Mouse (Mus musculus) limb, embryonic 14.5 days (tissue): ENCODE results near the gene Sec11a. TPM values are rescaled to one million over a fixed set of nuclear protein-coding genes. Genes with fewer than 3 reads are reported as not detected.
"Not testable (repeated sequence)": the region's sequence is repeated elsewhere in the genome, so short reads cannot be mapped to it uniquely, and the experiment has no call there.

Experiments
- ATAC-seq: fragments of 200-750 bp; cut with Nextera tagmentation; 2 replicates; pipeline ENCODE4 v1.8.0; 2017; ENCODE audit warnings: low read depth, moderate number of reproducible peaks, moderate TSS enrichment; ENCODE audit not compliant: low FRiP score
- DNase-seq: peaks from one replicate; pipeline ENCODE4 v3.0.0-alpha.2; 2015; ENCODE audit warnings: low spot score
- H3K27ac ChIP-seq: fragments of 300-500 bp; sonication (generic); replicated peaks from 2 replicates; pipeline ENCODE4 v1.5.1; 2014; ENCODE audit warnings: low read depth, mild to moderate bottlenecking, low read length, moderate library complexity, mixed read lengths
- H3K27me3 ChIP-seq: fragments of 300-500 bp; sonication (generic); 2 replicates; pipeline ENCODE4 v1.6.1; 2014; ENCODE audit warnings: low read length, mixed read lengths; ENCODE audit not compliant: control insufficient read depth, insufficient read depth
- H3K36me3 ChIP-seq: fragments of 300-500 bp; sonication (generic); 2 replicates; pipeline ENCODE4 v1.6.1; 2014; ENCODE audit warnings: mild to moderate bottlenecking, low read length, moderate library complexity, mixed read lengths; ENCODE audit not compliant: control insufficient read depth, insufficient read depth
- H3K4me1 ChIP-seq: fragments of 300-500 bp; sonication (generic); 2 replicates; pipeline ENCODE4 v1.6.1; 2014; ENCODE audit warnings: antibody characterized with exemption, low read length, mixed read lengths; ENCODE audit not compliant: control insufficient read depth, insufficient read depth
- H3K4me2 ChIP-seq: fragments of 300-500 bp; sonication (generic); replicated peaks from 2 replicates; pipeline ENCODE4 v1.6.1; 2014; ENCODE audit warnings: low read depth, mild to moderate bottlenecking, low read length, moderate library complexity; ENCODE audit not compliant: severe bottlenecking
- H3K4me3 ChIP-seq: fragments of 300-500 bp; sonication (generic); replicated peaks from 2 replicates; pipeline ENCODE4 v1.5.1; 2014; ENCODE audit warnings: low read length
- H3K9ac ChIP-seq: fragments of 300-500 bp; sonication (generic); 2 replicates; pipeline ENCODE4 v1.6.1; 2014; ENCODE audit warnings: mild to moderate bottlenecking, low read depth, low read length, moderate library complexity; ENCODE audit not compliant: severe bottlenecking
- H3K9me3 ChIP-seq: fragments of 300-500 bp; sonication (generic); 2 replicates; pipeline ENCODE4 v1.6.1; 2016; ENCODE audit warnings: low read length; ENCODE audit not compliant: control insufficient read depth
- POLR2A ChIP-seq: fragments of 200-500 bp; IDR thresholded peaks from 2 replicates; pipeline ENCODE4 v1.8.0; 2012; ENCODE audit warnings: inconsistent platforms, mild to moderate bottlenecking, moderate library complexity, borderline replicate concordance; ENCODE audit not compliant: insufficient read depth, insufficient read length; ENCODE audit errors: extremely low read depth
- WGBS: fragments of 180-500 bp; shearing (Covaris S2); extraction: QIAGEN DNeasy Blood & Tissue Kit; methylation state at CpG from one replicate; pipeline ENCODE4 v1.1.7; 2014; 5-methylcytosine and 5-hydroxymethylcytosine counted together
- polyA plus RNA-seq, 2 experiments: library from polyadenylated mRNA; depleted of rRNA in 1 of 2; stranded (reverse) in 1 of 2; unstranded in 1 of 2; fragments of >200 nt; fragmentation: Nextera tagmentation in 1 of 2; extraction: Ambion mirVana in 1 of 2; gene quantifications; 2 replicates each; pipeline versions ENCODE4 v1.2.1 to v1.2.3; 2012 to 2014

Gene Sec11a
- polyA plus RNA-seq, 2 experiments = 158 to 224 TPM

DNA sequence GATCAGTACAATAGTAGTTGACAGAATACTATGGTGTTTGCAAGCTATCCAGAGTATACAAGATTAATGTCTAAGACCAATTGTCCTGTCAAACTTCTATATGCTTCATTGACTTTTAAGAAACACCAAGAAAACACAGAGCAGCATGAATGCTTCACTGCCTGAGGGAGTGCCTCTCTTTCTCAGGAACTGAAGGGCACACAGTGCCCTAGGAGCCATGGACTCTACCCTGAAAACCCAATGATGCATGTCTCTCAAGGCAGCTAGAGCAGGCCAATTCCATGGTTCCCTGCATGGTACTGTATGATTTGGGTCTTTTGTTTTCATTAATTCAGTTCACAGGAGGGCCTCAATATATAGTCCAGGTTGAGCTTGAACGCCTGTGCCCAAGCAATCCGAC, 6.7 kb upstream of the Sec11a start:
- Histone ChIP-seq H3K4me1 (no peaks in the 10 kb centered on the region), H3K27me3 (no peaks in the 10 kb centered on the region), H3K4me3 (no peak overlapping the region), H3K36me3 (no peaks in the 10 kb centered on the region), H3K4me2 (no peak overlapping the region), H3K9me3 (no peaks in the 10 kb centered on the region), H3K27ac (no peak overlapping the region), H3K9ac (no peak overlapping the region)
- no peak for TF ChIP-seq POLR2A
- DNase-seq (no peak), ATAC-seq (no peak)
- WGBS = 73% methylated on average over 2 of the region's 2 CpGs

GRCm38 (mm10) chr7:80952140-80952539, 4.6 kb upstream of the Sec11a start:
- ATAC-seq (no peak), DNase-seq (no peak)
- Histone ChIP-seq H3K27ac (no peak overlapping the region), H3K9me3 (no peaks in the 10 kb centered on the region), H3K27me3 (no peaks in the 10 kb centered on the region), H3K4me1 (0 out of 2 replicates have a peak, but pooled peaks cover 2% of the 10 kb centered on the region), H3K9ac (no peak overlapping the region), H3K36me3 (no peaks in the 10 kb centered on the region), H3K4me2 (no peak overlapping the region), H3K4me3 (no peak overlapping the region)
- WGBS = 54% methylated on average over 3 of the region's 3 CpGs
- TF ChIP-seq POLR2A = no peak

DNA sequence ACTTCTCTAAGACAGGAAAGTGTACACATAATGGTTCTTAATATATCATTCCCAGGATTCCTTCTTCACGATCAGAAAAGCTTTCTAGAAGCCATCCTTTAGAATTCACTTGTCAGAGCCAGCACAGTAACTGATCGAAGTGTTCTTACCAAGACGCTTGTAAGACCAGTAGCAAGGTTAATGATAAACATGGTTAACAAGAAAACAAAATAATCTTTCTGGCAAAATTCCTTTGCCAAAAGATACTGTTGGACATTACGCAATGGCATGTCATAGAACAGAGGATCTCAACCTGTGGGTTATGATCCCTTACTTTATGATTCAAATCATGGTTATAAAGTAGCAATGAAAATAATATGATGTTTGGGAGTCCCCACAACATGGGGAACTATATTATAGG, 3.9 kb upstream of the Sec11a start:
- Histone ChIP-seq H3K4me1 (peaks cover 6% of the 10 kb centered on the region), H3K9me3 (no peaks in the 10 kb centered on the region), H3K4me3 (no peak overlapping the region), H3K27ac (no peak overlapping the region), H3K36me3 (no peaks in the 10 kb centered on the region), H3K9ac (no peak overlapping the region), H3K4me2 (no peak overlapping the region), H3K27me3 (no peaks in the 10 kb centered on the region)
- TF ChIP-seq POLR2A = no peak
- ATAC-seq (no peak), DNase-seq (no peak)
- 86% methylated on average over 4 of the region's 4 CpGs for WGBS

DNA sequence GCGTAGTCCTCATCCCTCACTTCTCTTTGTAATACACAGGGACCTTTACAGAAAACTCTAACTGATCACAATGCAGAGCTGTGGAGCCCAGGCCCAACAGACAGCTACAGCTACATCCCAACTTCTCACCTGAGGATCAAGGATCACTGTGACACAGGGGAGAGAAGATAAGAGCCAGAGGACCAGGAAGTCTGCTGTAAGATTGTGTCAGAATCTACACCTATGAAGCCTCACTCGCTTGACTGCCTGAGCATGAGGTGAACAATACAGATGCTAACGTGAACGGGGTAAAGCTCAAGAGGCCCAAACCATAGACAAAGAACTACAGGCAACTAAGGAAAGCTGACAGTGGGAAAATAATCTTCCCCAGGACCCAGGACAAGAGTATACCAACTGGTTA, 7.8 kb downstream of the Sec11a start:
- TF ChIP-seq POLR2A = no peak
- Histone ChIP-seq H3K4me3 (no peak overlapping the region), H3K27me3 (no peaks in the 10 kb centered on the region), H3K4me2 (no peak overlapping the region), H3K27ac (no peak overlapping the region), H3K9ac (no peak overlapping the region), H3K4me1 (no peaks in the 10 kb centered on the region), H3K9me3 (no peaks in the 10 kb centered on the region), H3K36me3 (peaks cover 11% of the 10 kb centered on the region)
- WGBS = 98% methylated on average over 4 of the region's 4 CpGs
- DNase-seq (no peak), ATAC-seq (no peak)

DNA sequence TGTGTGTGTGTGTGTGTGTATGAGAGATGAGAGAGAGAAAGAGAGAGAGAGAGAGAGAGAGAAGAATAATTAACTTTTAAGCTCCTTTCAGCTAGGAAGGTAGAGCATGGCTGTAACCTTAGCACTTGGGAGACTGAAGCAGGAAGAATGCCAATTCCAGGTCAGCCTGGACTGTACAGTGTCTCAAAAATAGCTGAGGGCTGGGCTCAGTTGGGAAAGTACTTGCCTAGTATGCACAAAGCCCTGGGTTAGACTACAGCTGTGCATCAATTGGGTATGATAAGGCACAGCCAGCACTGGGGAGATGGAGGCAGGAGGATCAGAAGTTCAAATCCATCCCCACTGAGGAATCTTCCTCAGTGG, 10.3 kb downstream of the Sec11a start:
- H3K36me3 ChIP-seq = peaks cover 29% of the 10 kb centered on the region
- H3K4me2 ChIP-seq, H3K4me3 ChIP-seq, ATAC-seq, H3K9me3 ChIP-seq, H3K9ac ChIP-seq, H3K4me1 ChIP-seq, DNase-seq, H3K27me3 ChIP-seq, H3K27ac ChIP-seq: not testable (repeated sequence)

DNA sequence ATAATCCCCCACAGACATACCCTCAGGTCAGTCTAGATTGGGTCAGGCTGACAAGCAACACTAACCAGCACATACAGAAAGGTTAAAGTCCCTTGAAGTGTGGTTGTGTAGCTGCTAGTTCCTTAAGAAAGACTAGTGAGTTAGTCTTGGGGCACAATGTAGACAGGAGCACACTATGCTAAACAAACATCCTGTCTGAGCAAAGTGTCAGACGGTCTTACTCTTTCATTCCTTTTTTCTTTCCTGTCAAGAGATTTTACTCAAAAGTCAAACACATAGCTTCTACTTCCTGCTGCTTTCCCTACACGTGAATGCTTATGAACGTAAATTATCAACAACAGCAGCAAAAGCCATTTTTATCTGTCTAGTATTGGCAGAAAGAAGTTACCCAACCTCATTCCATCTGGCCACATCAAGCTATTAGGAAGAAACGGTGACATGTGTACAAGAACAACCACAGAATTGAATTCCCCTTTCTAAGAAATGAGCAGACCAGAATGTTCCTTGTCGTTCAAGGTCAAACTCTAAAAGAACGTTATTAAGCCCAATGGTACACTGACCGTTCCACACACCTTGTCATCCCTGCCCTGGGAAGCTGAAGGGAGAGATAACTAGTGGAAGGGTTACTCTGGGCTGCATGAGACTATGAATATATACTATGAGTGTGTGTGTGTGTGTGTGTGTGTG, 10.8 kb downstream of the Sec11a start:
- H3K9ac ChIP-seq, H3K27ac ChIP-seq, H3K4me2 ChIP-seq, H3K9me3 ChIP-seq, H3K4me1 ChIP-seq, H3K27me3 ChIP-seq, DNase-seq, H3K4me3 ChIP-seq, ATAC-seq: not testable (repeated sequence)
- WGBS = 80% methylated on average over 7 of the region's 7 CpGs
- peaks cover 33% of the 10 kb centered on the region for H3K36me3 ChIP-seq
